Mouse (Mus musculus) liver, postnatal 0 days (tissue): ENCODE measurements around the gene Klhl3. TPM values are rescaled to one million over a fixed set of nuclear protein-coding genes. Genes with fewer than 3 reads are reported as not detected.

Source experiments
- ATAC-seq: fragments of 200-750 bp; cut with Nextera tagmentation; 2 replicates; pipeline ENCODE4 v1.8.0; 2017; ENCODE audit warnings: mild to moderate bottlenecking, moderate library complexity
- DNase-seq: peaks from one replicate; pipeline ENCODE4 v3.0.0-alpha.2; 2016
- H3K27ac ChIP-seq: fragments of 300-500 bp; sonication (generic); 2 replicates; pipeline ENCODE4 v1.5.1; 2014; ENCODE audit warnings: antibody characterized with exemption, moderate library complexity, mild to moderate bottlenecking, low read depth
- H3K27me3 ChIP-seq: fragments of 300-500 bp; sonication (generic); 2 replicates; pipeline ENCODE4 v1.6.1; 2014; ENCODE audit warnings: low read length, control low read depth, mixed read lengths; ENCODE audit not compliant: insufficient read depth
- H3K36me3 ChIP-seq: fragments of 300-500 bp; sonication (generic); replicated peaks from 2 replicates; pipeline ENCODE4 v1.6.1; 2014; ENCODE audit warnings: mild to moderate bottlenecking, control low read depth, low read length, moderate library complexity, mixed read lengths; ENCODE audit not compliant: insufficient read depth
- H3K4me1 ChIP-seq: fragments of 300-500 bp; sonication (generic); 2 replicates; pipeline ENCODE4 v1.6.1; 2014; ENCODE audit warnings: antibody characterized with exemption, mild to moderate bottlenecking, control low read depth; ENCODE audit not compliant: insufficient read depth
- H3K4me2 ChIP-seq: fragments of 300-500 bp; sonication (generic); 2 replicates; pipeline ENCODE4 v1.6.1; 2014; ENCODE audit warnings: low read depth, mild to moderate bottlenecking, low read length, moderate library complexity, mixed read lengths
- H3K4me3 ChIP-seq: fragments of 300-500 bp; sonication (generic); 2 replicates; pipeline ENCODE4 v1.5.1; 2014; ENCODE audit warnings: low read depth, low read length
- H3K9ac ChIP-seq: fragments of 300-500 bp; sonication (generic); replicated peaks from 2 replicates; pipeline ENCODE4 v1.6.1; 2014; ENCODE audit warnings: mild to moderate bottlenecking, moderate library complexity
- H3K9me3 ChIP-seq: fragments of 300-500 bp; sonication (generic); 2 replicates; pipeline ENCODE4 v1.6.1; 2016; ENCODE audit warnings: mild to moderate bottlenecking, control low read depth, low read length, mixed read lengths
- CTCF ChIP-seq: sonication (generic); IDR thresholded peaks from 2 replicates; pipeline ENCODE4 v1.5.1; 2016; ENCODE audit warnings: antibody characterized with exemption, low read depth
- EP300 ChIP-seq: IDR thresholded peaks from 2 replicates; pipeline ENCODE4 v1.6.1; 2016; ENCODE audit warnings: antibody characterized with exemption, low read depth, mild to moderate bottlenecking
- WGBS: fragments of 180-500 bp; shearing (Covaris S2); extraction: QIAGEN DNeasy Blood & Tissue Kit; methylation state at CpG from one replicate; pipeline ENCODE4 v1.1.7; 2014; ENCODE audit not compliant: insufficient replicate concordance; 5-methylcytosine and 5-hydroxymethylcytosine counted together
- polyA plus RNA-seq: library from polyadenylated mRNA; unstranded; fragments of >200 nt; fragmentation: Nextera tagmentation; extraction: Ambion mirVana; gene quantifications from 2 replicates; pipeline ENCODE4 v1.2.1, GENCODE M21; 2015

Gene Klhl3
- polyA plus RNA-seq, 1 experiment from 2014 or later = 2.9 TPM

DNA sequence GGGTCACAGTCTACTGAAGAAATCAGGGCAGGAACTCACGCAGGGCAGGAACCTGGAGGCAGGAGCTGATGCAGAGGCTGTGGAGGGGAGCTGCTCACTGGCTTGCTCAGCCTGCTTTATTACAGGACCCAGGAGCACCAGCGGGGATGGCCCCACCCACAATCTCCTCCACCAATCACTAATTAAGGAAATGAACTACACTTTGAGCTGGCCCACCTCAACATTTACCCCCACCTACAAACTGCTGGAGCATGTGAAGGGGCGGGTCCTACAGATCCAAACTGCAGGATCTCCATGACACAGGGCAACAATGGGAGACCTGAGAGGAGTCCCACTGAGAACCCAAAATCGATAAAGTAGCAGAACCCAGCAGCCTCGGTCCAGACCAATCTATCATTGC lies 64.3 kb downstream of the Klhl3 start:
- WGBS = 70% methylated on average over 5 of the region's 5 CpGs
- H3K9ac ChIP-seq = no peak overlapping the region
- no peaks in the 10 kb centered on the region for H3K4me1 ChIP-seq
- H3K27ac ChIP-seq = no peak overlapping the region
- no peak overlapping the region for H3K4me3 ChIP-seq
- DNase-seq = no peak
- no peaks in the 10 kb centered on the region for H3K27me3 ChIP-seq
- H3K36me3 ChIP-seq = peaks cover 5% of the 10 kb centered on the region; the same call in 1 of the 2 replicates
- no peak for ATAC-seq
- no peak overlapping the region for H3K4me2 ChIP-seq
- TF ChIP-seq EP300 (no peak), CTCF (no peak)
- H3K9me3 ChIP-seq = no peaks in the 10 kb centered on the region

DNA sequence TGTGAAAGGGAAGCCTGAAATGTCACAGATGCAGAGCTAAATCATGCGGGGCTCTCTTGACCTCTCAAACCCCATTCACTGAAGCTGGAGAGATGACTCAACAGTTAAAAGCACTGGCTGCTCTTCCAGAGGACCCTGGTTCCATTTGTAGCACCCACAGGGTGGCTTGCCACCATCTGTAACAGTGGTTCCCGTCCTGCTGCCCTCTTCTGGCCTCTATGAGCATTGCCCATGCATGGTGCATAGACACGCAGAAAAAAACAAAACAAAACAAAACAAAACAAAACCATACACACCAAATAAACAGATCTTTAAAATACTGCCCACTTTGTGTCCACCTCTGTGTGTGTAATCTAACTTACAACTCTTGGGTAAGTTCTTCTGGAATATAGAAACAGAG lies 65.3 kb downstream of the Klhl3 start:
- Histone ChIP-seq H3K27ac (no peak overlapping the region), H3K4me3 (no peak overlapping the region), H3K27me3 (no peaks in the 10 kb centered on the region), H3K36me3 (peaks cover 5% of the 10 kb centered on the region; the same call in 1 of the 2 replicates), H3K9ac (no peak overlapping the region), H3K4me1 (no peaks in the 10 kb centered on the region), H3K4me2 (no peak overlapping the region), H3K9me3 (no peaks in the 10 kb centered on the region)
- ATAC-seq = no peak
- WGBS = 75% methylated on average over 3 of the region's 3 CpGs
- no peak for DNase-seq
- peak; percentile 44 for TF ChIP-seq CTCF
- no peak for TF ChIP-seq EP300

DNA sequence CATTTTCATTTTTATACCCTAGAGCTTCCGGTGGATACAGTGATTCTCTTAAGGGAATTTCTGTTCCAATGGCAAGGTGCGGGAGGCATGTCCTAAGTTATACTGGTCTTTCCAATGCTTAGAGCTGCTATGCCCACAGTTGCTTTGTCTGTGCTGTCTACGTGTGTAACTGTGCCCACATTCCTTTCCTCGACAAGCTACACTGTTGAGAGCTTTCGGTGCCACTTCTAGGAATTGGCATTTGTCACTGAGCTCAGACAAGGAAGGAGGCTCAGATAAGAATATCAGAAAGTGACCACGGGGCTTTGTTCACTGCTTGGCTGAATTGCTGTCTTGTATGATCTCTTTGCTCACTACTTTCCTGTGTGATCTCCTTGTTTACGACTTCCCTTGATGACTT lies 67.2 kb downstream of the Klhl3 start:
- DNase-seq = no peak
- no peaks in the 10 kb centered on the region for H3K27me3 ChIP-seq
- no peak overlapping the region for H3K4me2 ChIP-seq
- H3K27ac ChIP-seq = no peak overlapping the region
- H3K9ac ChIP-seq = no peak overlapping the region
- H3K36me3 ChIP-seq = peaks cover 5% of the 10 kb centered on the region
- no peak overlapping the region for H3K4me3 ChIP-seq
- no peak for TF ChIP-seq EP300
- no peak for TF ChIP-seq CTCF
- 63% methylated on average over 7 of the region's 7 CpGs for WGBS
- no peaks in the 10 kb centered on the region for H3K9me3 ChIP-seq
- no peaks in the 10 kb centered on the region for H3K4me1 ChIP-seq
- ATAC-seq = peak; percentile 43; the same call in 1 of the 2 replicates

DNA sequence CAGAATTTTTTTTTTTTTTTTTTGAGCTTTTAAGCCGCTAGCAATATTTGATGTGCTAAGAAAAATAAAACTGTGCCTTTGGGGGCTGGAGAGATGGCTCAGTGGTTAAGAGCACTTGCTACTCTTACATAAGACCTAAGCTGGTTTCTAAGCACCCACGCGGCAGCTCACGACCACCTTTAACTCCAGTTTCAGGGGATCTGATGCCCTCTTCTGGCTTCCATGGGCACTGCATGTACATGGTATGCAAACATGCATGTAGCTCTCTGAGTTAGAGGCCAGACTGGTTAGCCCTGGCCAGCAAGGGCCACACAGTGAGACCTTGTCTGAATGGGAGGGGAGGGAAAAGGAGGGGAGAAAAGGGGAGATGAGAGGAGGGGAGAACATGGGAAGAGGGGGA lies 68.1 kb downstream of the Klhl3 start:
- H3K4me1 ChIP-seq = no peaks in the 10 kb centered on the region
- H3K4me2 ChIP-seq = no peak overlapping the region
- no peak for TF ChIP-seq EP300
- peak; percentile 51 for TF ChIP-seq CTCF
- H3K9me3 ChIP-seq = no peaks in the 10 kb centered on the region
- H3K9ac ChIP-seq = no peak overlapping the region
- ATAC-seq = no peak
- WGBS = 66% methylated on average over 4 of the region's 4 CpGs
- H3K36me3 ChIP-seq = peaks cover 5% of the 10 kb centered on the region
- no peaks in the 10 kb centered on the region for H3K27me3 ChIP-seq
- H3K27ac ChIP-seq = no peak overlapping the region
- H3K4me3 ChIP-seq = no peak overlapping the region
- no peak for DNase-seq

DNA sequence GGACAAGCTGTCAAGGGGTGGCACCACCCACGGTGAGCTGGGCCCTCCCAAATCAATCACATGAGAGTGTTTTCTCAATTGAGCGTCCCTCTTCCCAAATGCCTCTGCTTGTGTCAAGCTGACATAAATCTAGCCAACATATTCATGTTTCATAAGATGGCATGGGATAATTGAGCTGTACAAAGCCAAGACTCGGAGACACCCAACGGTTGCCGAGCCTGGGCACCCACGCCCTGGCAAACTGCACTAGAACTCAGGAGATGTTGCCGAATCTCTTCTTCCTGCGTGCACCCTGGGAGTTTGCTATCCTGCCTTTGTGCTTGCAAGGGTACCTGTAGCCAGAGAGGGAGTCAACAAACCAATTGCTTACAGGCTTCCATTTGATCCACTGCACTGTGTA lies 70.1 kb downstream of the Klhl3 start:
- Histone ChIP-seq H3K4me1 (no peaks in the 10 kb centered on the region), H3K36me3 (peaks cover 5% of the 10 kb centered on the region), H3K9ac (no peak overlapping the region), H3K27me3 (no peaks in the 10 kb centered on the region), H3K4me3 (no peak overlapping the region), H3K9me3 (no peaks in the 10 kb centered on the region), H3K4me2 (no peak overlapping the region), H3K27ac (no peak overlapping the region)
- ATAC-seq (no peak), DNase-seq (no peak)
- 84% methylated on average over 8 of the region's 8 CpGs for WGBS
- TF ChIP-seq EP300 (no peak), CTCF (no peak)

DNA sequence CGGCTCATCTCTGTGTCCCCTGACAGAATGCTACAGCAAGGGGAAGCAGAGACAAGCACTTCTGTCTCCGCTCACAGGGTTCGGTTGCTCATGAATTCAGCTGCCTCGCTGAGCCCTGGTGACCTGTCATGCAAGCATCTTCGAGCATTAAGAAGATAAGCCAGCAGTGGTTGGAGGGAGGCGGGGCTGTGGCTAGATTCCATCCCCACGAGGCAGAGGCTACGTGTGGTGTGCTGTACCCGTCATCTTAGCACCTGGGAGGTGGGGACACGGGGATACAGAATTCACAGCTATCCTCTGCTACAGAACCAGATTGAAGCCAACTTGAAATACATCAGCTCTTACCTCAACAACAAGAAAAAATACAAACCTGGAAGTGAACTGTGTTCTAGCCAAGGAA lies 73.3 kb downstream of the Klhl3 start:
- H3K27ac ChIP-seq = no peak overlapping the region
- no peaks in the 10 kb centered on the region for H3K4me1 ChIP-seq
- no peak for TF ChIP-seq EP300
- TF ChIP-seq CTCF = no peak
- no peak for ATAC-seq
- no peaks in the 10 kb centered on the region for H3K9me3 ChIP-seq
- DNase-seq = no peak
- H3K4me3 ChIP-seq = no peak overlapping the region
- no peak overlapping the region for H3K9ac ChIP-seq
- no peaks in the 10 kb centered on the region for H3K27me3 ChIP-seq
- H3K4me2 ChIP-seq = no peak overlapping the region
- H3K36me3 ChIP-seq = peaks cover 5% of the 10 kb centered on the region
- 50% methylated on average over 10 of the region's 10 CpGs for WGBS

DNA sequence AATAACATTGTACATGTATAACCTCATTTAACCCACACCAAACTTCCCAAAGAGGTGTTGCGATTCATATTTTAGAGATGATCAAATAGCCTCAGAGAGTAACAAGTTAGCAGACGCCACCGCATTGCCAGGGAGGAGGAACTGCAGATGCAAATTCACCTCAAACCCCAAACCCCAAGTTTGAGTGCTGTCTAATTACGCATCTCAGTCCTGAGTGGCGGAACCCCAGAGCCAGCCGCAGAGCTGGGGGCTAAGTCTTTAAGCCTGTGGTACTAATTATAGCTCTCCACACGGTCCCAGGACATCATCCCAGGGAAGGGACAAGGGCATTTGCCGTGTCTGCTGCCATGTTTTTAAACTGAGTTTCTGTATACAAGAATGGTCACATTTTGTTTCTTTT lies 75.9 kb downstream of the Klhl3 start:
- H3K4me2 ChIP-seq = no peak overlapping the region
- no peak for DNase-seq
- no peak for ATAC-seq
- no peak overlapping the region for H3K9ac ChIP-seq
- 76% methylated on average over 8 of the region's 8 CpGs for WGBS
- H3K36me3 ChIP-seq = peaks cover 5% of the 10 kb centered on the region
- H3K4me3 ChIP-seq = no peak overlapping the region
- no peaks in the 10 kb centered on the region for H3K9me3 ChIP-seq
- H3K27me3 ChIP-seq = no peaks in the 10 kb centered on the region
- no peaks in the 10 kb centered on the region for H3K4me1 ChIP-seq
- no peak for TF ChIP-seq CTCF
- no peak for TF ChIP-seq EP300
- no peak overlapping the region for H3K27ac ChIP-seq
